Mouse (Mus musculus) adrenal gland, postnatal 4 days (tissue): Measurements from ENCODE around the gene Dst. TPM values are rescaled to one million over a fixed set of nuclear protein-coding genes. Genes with fewer than 3 reads are reported as not detected.
"Not testable (repeated sequence)": the region's sequence is repeated elsewhere in the genome, so short reads cannot be mapped to it uniquely, and the experiment has no call there.

Source experiments
- DNase-seq, 2 experiments: peaks; one replicate each; pipeline ENCODE4 v3.0.0; 2021 to 2022; ENCODE audit warnings: low spot score in 2 of 2, mixed read lengths in 2 of 2
- total RNA-seq, 2 experiments: library from RNA; stranded (reverse); gene quantifications; 2 replicates each; pipeline ENCODE4 v1.2.3; 2021

Dst gene
- total RNA-seq, 2 experiments from 2014 or later, result 136 to 151 TPM

DNA sequence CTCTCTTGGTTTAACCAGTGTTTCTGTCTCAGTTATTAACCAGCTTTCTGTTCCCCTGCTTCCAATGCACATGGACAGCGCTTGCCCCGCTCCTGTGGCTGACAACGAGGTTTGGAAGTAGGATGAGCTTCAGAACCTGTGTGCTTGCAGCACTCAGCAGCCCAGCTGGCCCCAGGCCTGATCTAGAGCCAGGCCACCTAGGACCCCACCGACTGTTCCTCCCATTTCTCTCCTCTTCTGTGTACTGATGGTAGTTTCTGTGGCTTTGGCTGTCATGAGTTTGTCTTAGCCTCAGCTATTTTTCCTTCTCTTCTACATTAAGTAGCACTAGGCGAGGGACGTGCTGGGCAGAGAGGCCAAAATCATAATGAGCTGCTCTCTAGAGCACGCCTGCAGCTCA, 368.7 kb downstream of the Dst start:
- DNase-seq, result no peak

DNA sequence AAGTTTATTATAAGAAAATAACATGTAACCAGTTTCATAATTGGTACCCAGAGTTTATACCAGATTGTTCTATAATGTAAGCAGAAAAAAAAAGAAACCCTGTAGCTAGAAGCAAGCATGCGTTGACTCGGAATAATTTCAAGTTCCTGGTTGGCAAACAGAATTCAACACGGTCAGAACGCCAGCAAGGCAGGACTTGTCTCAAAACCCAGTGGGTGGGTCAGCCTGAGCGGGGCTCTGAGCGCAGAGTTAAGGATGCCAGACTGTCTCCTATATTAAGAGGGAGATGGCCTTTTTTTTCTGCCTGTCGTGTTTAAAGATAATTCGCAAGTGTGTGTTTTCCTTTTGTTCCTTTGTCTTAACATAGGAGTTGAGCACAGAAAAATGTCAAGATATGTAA, 369.2 kb downstream of the Dst start:
- DNase-seq, result no peak

DNA sequence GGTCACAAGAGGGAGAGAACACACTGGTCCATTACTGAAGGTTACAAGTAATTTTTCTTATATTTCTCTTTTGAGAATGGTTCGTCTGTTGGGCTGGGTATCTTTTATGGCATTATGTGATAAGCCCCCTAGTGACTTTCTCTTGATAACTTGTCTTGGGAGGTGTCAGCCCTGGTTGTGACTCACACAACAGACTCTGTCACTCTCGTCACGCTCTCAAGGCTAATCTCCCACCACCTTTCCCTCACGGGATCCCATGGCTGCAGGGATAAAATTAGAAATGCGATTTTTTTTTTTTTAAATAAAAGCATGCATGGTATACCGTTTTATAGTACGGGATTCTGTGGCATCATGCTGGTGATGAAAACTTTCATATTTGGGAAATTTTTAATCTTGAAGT, 375.5 kb downstream of the Dst start:
- no peak for DNase-seq

DNA sequence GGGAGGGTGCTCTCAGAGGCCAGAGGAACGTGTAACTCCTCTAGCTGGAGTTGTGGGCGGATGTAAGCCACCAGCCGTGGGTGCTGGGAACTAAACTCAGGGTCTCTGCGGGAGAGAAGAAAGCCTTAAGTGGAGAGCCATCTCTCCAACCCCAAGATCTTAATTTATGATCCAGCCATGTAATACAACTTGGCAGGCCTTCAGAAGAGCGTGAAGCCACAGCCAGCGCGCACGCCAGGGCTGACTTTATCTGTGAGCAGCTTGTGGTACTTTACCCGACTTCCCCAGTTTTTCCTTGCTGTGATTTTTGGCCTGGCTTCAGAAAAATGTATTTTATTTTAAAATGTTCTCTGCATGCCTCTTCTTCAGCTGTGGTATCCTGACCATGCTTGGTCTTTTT, 377.0 kb downstream of the Dst start:
- no peak for DNase-seq

- no peak for DNase-seq
Measured at GRCm38 (mm10) chr1:34287731-34288130, 379.7 kb downstream of the Dst start.

DNA sequence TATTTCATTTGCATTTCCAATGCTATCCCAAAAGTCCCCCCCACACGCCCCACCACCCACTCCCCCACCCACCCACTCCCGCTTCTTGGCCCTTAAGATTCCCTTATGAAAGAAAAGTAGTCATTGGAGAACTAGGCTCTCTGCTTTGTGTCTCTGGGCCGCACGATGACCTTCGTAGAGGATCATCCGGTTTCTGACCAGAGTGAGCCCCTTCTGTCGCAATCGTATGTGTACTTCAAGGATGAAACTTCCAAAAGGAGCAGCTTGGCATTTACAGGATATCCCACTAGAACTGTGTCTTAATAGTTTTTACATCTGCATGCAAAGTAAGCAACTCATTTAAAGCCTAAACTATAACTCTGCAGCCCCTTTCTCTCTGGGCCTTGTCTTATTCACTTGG, 380.2 kb downstream of the Dst start:
- DNase-seq, result no peak

GRCm38 (mm10) chr1:34288721-34289471, 380.9 kb downstream of the Dst start:
- DNase-seq, result no peak

GRCm38 (mm10) chr1:34289472-34289748, 381.4 kb downstream of the Dst start:
- no peak for DNase-seq

DNA sequence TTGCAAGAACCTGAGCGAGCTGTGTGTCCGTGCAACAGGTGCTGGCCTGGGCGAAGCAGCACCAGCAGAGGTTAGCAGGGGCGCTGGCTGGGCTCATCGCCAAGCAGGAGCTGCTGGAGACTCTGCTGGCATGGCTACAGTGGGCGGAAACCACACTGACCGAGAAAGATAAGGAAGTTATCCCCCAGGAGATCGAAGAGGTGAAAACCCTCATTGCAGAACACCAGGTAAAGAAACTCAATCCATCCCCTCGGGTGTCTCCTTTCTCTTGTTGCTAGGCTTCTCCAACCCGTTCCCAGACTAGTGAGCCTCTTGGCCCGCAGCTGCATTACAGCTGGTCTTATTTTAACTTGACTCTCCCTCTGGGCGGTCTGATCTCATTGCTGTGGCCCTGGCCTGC, 382.3 kb downstream of the Dst start:
- no peak for DNase-seq

DNA sequence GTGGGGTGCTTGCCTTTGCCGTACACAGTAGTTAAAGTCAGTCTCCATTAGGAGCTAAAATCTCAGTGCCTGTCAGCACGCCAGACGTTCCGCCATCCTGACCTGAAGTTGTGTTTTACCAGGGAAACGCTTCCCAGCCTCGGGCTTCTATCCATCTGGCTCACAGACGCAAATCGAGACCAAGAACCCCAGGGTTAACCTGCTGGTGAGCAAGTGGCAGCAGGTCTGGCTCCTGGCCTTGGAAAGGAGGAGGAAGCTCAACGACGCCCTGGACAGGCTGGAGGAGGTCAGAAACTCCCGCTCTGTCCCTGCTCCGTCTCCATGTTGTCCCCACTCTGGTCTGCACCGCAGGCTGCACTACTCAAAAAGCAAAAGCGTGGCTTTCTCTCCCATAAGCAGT, 385.2 kb downstream of the Dst start:
- no peak for DNase-seq

- no peak for DNase-seq
Measured at GRCm38 (mm10) chr1:34297636-34298035, 389.6 kb downstream of the Dst start.

DNA sequence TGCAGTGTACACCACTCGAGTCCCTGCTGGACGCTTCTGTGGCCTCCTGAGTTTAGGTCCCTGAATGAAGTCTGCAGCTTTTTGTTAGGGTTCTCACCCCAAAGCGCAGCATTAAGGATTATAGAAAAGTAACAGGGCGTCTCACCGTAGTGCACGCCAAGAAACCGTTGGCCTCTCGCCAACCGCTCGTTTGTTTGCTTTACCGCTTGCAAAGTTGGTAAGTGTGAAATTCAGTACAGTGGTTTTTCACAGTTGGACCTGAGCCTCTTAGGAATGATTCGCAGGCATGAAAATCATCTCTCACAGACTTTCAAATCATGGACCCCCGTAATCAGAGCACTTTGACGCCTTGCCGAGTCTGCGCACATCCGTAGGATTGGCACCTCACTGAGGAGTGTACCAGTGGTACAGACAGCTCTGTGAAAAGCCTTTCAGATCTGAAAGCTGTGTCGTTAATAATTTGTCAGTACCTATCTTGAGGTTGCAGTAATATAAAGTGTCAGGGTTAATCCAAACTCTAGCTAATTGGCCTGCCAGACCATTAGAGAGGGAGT, 390.7 kb downstream of the Dst start:
- no peak for DNase-seq

- DNase-seq, result no peak
Measured at GRCm38 (mm10) chr1:34299507-34299906, 391.5 kb downstream of the Dst start.

GRCm38 (mm10) chr1:34300309-34300980, 392.4 kb downstream of the Dst start:
- DNase-seq, result no peak

DNA sequence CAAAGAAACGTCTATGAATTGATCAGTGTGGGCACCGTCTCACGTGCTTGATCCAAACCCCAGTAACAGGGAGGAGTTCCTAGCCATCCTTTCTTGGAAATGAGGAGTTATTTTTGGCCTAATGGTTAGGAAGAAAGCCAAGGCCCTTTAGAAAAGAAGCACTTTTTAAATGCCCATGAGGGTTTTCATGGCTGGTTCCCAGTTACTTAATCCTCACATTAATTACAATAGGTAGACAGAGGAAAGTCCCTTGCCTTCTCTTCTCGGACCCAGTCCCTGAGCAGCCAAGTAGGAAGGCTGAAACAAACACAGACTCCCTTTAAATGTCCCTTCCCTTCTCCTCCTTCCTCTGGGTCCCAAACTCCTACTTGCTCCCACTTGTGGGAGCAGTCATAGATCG, 396.2 kb downstream of the Dst start:
- DNase-seq, result no peak

- DNase-seq, result no peak
Measured at GRCm38 (mm10) chr1:34306741-34307140, 398.7 kb downstream of the Dst start.

GRCm38 (mm10) chr1:34307191-34307590, 399.2 kb downstream of the Dst start:
- no peak for DNase-seq

- not testable (repeated sequence) for DNase-seq
Measured at GRCm38 (mm10) chr1:34308841-34309240, 400.8 kb downstream of the Dst start.

DNA sequence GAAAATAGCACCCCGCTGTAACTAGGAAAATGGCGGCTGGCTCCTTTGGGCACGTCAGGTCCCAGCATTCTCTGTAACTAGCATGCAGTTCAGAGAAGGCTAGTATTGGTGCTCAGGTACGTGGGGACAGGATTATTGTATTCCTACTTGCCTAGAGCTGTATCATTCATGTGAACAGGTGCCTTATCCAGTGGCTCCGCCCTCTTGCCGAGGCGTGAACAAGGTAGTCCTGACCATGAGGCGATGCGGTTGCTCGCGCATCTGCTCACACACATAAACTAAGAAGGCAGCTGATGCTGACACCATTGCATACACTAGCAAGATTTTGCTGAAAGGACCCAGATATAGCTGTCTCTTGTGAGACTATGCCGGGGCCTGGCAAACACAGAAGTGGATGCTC, 401.4 kb downstream of the Dst start:
- DNase-seq, result no peak

- DNase-seq, result no peak
Measured at GRCm38 (mm10) chr1:34310532-34311250, 402.7 kb downstream of the Dst start.

- DNase-seq, result no peak
Measured at GRCm38 (mm10) chr1:34312806-34313205, 404.8 kb downstream of the Dst start.

- no peak for DNase-seq
Measured at GRCm38 (mm10) chr1:34315381-34315780, 407.4 kb downstream of the Dst start.
